Mouse (Mus musculus) layer of hippocampus, adult 9-10 months (tissue): ENCODE measurements at regions not wholly inside any gene's neighbourhood (a gene's known extent, or its start where the extent isn't known, plus 50 kb on each side); places are given as distances from the start of the nearest gene placed in this dataset.

Source experiments
- DNase-seq: peaks from one replicate; pipeline ENCODE4 v3.0.0; 2022; ENCODE audit warnings: low spot score

DNA sequence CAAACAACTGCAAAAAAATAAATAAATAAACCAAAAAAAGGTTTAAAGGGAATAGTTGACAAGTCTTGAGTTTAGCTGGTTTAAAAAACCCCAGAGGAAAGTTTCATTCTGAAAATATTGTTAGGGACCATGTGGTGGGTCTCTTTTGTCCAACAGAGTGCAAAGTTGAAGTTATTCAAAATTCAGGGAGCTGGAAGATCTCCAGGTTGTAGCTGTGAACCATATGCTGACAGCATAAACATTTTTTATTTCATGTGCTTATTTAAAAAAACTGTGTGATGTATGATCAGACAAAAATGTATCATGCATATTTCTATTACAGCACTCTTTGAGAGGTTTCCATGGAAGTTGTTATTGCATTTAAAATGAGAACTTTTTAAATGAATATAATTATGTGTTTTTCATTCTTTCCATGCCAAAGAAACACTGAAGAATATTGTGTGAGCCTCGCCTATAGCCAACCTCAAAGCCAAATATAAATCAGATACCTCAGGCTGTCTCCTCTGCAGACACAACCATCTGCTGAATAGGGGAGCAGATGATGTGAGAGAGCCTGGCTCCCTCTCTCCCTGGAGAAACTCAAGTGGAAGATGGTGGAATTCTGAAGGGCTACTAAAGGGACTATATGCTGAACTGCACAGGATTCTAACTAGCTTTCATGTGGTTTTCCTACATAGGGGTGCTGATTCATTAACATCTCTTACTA, 413.4 kb upstream of the Impad1 start:
- no peak for DNase-seq

DNA sequence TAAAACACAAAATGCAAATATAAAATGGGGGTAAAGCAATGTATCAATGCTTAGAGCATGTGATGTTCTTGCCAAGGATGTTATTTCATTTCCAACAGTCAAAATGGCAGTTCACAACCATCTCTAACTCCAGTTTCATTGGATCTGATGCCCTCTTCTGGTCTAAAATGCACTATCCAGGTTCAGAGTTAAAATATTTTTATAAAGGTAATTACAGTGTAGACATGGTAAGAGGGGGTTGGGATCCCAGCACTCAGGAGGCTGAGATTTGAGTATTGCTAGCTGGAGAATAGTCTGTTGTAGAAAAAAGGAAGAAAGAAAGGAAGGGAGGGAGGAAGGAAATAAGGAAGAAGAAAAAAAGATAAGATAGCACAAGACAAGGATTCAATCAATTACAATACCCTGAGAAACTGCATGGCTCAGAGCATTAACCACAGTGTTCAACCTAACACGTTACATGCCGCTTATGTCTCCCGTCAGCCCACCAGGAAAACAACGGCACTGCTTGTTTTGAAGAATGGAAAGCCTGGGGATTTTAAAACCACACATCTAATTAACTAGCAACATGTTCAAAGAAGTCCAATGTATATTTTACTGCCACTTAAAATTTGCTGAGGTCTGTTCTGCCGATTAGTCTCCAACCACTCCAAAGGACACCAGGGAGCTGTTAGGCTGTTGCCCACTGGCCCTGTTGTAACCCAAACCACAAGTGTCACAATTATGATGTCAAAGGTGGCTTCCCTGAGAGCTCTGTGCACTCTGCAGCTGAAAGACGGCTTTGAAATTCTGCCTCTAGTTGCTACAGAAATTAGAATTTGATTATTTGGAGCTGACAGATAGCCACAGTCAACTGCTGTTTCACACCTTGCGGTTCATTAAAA, 412.4 kb upstream of the Impad1 start:
- DNase-seq, result no peak

DNA sequence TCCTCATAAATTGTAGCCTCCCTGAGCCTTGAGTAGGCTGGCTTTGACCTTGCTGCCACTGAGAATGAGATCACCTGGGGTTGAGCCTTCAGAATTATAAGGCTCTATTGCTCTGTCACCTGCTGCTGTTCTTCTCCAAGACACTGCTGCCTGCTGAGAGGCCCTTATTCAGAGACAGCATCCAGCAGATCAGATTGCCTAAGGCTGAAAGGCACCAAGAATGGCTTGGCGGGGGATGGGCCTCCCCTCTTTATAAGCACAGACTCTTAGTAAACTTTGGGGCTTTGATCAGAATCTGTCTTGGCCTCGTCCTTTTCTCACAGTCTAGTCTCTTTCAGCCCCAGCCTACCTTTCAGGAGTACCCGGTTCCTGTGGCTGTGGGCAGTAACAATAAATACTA, 401.1 kb upstream of the Impad1 start:
- no peak for DNase-seq

DNA sequence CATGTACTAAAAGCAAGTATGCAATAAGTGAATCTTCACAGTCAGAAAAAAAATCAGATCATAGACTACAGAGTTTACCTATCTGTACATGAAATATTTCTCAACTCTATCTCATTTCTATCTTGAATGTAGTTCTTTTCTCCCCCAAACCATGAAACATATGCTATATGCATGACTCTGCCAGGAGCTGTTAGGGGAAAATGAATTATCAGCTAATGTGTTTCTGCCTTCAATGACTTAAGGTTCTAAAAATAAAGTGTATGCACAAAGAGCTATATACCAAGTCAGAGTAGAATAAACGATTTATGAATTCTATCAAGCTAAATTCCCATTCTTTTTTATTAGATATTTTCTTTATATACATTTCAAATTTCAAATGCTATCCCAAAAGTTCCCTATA, 388.4 kb upstream of the Impad1 start:
- no peak for DNase-seq

DNA sequence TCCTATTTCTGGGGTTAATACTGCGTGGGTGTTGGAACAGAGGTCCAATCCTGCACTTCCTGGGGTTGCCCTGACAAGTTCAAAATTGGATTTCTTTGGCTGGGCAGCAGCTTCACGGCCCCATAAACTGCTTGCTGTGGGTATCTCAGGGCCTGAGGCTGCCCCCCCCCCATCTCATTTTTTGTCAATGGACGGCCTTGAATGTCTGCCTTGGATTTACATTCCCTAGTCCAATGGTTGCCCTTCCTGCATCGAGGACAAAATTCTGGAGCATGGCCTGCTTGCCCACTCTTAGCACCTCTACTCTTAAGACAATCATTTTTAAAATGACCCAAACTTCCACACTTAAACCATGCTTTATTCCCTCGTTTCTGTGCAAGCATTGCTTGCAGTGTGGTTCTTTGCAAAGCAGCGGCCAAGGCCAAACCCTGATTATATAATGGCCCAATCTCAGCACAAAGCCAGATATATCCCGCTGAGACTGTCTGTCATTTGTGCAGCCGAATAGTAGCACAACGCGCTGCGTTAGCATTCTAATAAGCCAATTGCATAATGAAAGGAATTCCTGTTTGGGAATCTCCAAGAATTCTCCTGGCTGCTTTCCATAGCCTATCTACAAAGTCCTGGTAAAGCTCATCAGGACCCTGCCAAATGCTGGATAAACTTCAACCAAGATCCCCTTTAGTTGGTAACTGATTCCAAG, 386.0 kb upstream of the Impad1 start:
- no peak for DNase-seq

DNA sequence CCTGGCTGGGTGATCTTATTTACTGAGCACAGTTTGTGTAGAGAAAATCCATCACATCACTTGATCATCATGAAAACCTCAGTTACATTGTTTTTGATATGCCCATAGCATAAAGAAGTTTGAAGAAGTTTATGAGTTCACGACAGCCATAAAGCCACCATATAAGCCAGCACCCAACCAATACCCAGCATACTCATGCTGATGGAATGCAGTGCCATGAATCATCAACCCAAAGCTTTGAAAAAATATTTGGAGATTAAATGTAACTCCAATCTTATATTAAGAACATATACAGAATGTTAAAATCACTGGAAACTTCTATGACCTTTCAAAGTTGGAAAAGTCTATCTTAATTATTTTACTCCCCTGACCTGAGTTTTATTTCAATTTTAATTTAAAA, 372.1 kb upstream of the Impad1 start:
- no peak for DNase-seq

DNA sequence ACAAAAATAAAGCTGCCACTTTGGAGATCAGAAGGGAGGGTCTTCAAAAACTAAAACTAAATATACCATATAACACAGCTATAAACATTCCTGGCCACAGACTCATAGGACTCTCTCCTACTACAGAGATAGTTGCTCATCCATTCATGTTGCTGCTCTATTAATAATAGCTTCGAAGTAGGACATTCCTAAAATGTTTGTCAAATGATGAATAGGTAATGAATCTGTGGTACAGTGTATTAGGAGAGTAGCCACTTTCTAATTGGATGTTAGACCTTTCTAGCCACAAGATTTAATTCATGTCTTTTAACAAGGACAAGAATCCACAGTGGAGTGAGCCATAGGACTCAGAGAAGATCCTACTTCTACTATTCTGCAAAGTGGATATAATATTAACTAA, 367.8 kb upstream of the Impad1 start:
- no peak for DNase-seq

DNA sequence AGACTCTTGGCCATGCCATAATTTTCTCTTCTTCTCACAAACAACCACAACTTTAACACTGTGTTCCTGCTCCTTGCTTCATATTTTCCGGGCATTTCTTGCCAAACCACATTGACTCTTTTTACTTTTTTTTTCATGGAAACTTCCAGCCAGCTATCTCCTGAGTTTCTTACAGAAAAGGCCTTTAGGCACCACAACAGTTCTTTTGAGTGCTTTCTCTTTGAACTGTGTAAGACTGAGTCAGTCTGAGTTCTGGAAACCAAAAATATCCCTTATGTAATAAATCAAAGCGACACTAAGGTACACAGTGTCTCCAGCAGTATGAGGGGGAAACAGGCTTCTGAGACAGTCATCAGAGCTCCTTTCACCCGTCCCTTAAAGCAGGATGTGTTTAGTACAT, 337.6 kb upstream of the Impad1 start:
- no peak for DNase-seq

DNA sequence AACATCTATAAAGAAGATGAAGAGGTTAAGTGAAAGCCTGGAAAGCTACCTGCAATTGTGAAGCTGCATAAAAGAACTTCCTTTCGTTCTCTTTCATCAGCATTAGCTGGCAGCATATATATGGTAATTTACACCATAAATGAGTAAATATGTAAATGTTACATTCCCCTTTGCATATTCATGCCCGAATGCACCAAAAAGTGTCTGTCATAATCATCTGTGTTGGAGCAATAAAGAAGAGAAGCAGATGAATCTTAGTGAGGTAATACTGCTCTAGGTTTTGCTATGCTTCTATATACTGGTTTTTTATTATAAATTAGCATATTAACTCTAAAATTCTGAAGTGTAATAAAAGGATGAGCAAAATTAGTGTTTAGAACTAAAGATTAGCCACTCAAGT, 332.9 kb upstream of the Impad1 start:
- no peak for DNase-seq

DNA sequence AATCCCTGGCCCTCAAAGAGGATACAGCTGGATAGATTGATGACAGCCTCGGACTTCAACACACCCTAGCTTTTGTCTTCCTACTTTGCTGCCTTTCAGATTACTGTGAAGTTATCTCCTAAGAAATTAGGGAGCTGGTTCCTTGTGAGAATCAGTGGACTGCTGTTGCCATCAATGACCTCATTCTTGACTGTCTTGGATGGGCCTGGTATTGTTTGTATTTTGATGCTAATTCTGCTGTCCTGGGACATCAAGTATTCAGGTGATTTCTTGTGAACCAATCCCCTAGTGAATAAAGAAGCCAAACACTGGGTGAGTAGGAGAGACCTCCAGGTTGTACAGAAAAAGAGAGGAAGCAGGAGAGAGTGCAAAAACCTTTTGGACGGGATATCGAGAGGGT, 305.3 kb upstream of the Impad1 start:
- no peak for DNase-seq

DNA sequence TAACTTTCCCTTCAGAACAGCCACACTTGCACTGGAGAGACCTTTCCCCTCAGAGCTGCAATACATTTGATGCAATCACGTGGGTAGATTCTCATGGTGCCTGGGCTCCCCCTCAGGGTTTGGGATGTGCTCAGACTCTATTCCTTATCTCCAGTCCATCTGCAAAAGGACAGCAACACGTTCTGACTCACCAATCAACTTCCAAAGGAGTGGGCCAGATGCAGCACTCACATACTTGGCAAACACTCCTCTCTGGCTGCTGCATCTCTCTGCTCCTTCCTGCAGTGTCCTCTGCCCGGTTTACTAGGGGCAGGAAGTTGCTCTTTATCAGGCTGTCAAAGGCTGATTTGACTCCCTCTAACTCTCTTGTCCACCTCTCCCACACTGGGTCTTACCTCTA, 285.6 kb upstream of the Impad1 start:
- DNase-seq, result no peak

DNA sequence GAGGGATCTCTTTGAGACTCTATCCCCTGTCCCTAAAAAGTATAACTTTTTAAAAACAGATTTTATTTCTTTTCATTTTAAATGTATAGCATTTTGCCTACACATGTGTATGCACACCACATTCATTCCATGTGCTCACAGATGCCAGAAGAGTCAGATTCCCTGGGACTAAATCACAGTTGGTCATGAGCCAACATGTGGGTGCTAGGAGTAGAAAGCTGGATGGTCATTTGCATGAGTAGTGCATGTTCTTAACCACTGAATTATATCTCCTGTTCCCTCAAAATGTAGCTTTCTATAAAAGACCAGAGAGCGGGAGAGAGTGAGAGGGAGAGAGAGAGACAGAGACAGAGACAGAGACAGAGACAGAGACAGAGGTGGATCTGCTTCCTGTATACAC, 281.6 kb upstream of the Impad1 start:
- DNase-seq, result no peak

DNA sequence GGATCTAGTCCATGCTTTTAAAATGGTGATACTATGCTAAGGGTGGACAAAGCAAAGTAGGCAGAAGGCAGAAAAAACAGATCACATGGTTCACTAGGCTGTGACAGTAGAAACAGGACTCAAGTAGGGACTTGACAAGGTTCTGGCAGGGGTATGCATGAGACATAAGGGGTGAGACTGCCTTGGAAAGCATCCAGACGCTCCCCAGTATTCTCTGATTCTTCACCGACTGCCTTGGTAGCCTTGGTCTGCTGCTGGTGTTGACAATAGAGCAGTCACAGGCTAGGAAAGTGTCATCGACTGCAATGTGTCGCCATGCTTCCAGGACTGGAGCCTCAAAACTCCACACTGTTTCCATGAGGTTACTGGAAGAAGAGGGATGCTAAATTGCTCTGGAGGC, 278.1 kb upstream of the Impad1 start:
- no peak for DNase-seq

DNA sequence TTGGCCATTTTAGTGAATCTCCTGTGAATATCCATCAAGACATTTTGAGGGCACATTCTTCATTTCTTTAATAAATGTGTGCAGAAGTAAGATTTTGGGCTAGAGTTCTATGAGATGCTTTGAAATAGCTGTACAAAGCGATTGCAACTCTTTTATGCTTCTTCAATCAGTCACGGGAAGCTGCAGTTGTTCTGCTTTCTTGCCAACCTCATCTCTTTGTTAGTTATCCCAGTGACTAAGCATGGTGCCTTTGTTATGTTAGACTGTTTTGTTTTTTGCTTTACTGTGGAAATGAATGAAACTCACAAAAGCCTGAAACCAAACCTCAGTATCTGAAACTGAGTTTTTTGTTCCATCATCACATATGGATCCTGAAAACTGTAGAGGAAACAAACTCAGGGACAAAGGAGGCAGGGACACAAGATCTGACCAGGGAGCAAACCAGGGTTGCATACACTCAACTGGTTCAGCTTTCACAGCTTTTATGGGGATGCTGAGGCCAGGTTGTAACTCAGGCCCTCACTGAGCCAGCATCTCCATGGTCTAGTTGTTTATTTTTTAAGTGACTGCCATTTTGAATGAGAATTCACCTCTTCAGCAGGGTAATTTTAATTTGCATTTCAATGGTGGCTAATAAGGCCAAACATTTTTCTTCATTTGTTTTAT, 266.3 kb upstream of the Impad1 start:
- DNase-seq, result no peak

DNA sequence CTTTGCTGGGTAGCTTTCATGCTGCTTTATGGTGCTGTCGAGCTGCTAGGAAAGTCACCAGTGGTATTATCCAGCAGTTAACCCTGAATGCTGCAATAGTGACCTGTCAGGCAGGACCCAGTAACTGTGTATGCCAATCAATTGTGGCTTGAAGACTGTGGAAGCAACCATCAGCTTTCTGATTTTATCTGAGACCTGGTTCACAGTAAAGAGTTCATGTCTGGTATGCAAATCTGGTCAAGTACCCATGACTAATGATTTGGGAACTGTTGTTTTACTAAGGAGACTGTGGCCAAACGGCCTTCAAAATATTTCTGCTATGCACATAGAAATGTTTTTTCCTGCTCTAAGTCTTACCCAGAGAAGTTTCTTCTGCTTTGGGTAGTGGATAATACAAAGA, 236.8 kb upstream of the Impad1 start:
- DNase-seq, result no peak

DNA sequence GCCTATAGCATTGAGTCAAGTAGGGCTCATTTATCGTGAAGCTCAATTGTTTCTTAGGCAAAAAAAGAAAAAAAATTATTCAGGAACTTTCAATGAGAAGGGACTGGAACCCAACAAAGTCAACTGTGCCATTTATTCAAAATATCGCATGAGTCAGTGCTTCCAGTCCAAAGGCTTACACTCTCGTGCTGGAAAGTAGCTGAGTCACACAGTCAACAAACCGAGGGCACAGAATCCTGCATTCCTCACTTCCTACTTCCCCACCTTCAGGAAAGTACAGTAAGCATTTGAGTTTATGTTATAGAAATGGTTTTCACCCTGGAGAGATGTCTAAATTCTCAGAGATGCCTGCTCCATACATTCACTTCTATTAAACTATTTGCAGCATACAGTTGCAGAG, 194.3 kb upstream of the Impad1 start:
- no peak for DNase-seq

DNA sequence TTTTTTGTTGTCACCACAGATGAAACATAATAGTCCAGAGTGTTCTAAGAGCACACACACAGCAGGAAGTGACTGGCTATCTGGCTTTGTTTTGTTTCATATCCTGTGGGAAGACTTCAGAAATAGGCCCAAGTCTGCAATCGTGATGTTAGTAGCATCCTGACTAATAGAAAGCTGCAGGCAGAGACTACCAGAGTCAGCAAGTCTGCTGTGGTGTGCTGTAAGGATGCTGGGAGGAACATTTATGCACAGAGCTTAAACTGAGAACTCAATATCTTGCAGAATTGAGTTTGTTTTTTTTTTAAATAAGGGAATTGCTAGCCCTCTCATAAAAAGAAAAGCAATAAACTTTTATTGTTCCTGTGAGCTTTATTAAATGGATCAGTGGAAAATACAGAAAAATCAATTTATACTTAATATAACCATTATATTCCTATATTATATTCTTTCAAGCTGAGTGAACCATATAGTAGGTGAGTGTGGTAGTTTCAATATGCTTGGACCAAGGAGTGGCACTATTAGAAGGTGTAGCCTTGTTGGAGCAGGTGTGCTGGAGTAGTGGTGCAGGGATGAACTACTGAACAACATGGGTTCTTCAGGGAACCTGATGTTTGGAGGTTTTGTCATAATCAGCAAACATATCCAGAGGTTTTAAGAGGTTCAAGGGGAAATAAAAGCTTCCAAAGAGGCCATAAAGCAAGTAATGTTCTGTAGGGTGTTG, 190.5 kb upstream of the Impad1 start:
- DNase-seq, result no peak

DNA sequence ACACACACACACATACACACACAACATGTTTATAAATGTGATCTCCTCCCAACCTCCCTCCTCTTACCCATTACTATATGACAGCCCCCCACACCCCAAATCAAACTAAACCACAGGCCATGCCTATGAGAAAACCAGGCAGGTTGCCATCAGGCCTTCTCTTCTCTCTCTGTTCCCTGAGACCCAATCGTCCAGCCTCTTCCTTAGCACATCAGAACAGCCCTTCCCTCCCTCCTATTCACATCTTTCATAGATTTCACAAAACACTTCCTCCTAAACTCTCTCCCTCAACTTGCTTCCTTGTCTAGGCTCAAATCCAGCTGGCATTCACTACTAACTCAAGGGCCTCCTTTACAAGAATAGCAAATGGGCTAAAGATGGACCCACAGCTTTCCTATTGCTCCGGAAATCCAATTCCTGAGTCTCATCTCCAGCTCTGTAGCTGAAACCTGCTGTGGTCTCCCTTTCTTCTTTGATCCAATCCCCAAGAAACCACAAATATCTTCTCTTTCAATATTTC, 178.7 kb upstream of the Impad1 start:
- no peak for DNase-seq

DNA sequence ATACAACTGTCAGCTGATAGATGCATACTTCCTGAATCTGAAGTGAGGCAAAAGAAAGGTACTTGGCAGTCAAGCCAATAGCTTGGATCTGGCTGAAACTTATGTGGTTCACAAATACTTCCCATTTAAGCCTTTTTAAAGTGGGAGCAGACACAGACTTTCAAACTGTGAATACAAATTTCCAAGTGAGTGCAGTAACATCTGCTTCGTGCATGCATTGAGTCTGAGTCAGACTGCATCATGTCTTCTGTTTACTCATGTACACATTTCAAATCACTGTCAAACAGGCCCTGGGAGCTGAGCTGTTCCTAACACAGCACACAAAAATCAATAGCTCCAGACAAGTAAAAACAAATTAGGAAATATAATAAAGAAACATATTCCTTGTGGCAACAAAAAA, 155.8 kb upstream of the Impad1 start:
- DNase-seq, result peak; percentile 2

DNA sequence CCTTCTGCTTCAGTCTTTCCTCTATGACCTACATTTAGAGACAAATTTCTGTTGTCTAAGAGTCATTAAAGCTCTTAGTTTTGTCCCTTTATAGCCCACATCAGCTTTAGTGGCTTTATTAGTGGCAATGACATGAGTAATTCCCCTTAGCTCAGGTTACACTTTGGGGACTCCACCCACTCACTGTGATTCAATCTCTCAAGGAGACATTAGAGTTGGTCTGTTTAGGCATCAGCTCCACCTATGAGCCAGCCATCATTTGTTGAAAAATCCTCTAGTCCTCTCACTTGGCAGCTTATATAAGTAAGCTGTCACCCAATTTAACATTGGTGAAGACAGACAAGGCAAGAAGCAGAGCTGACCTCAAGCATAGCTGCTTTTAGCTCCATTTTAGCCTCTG, 151.3 kb upstream of the Impad1 start:
- DNase-seq, result no peak

DNA sequence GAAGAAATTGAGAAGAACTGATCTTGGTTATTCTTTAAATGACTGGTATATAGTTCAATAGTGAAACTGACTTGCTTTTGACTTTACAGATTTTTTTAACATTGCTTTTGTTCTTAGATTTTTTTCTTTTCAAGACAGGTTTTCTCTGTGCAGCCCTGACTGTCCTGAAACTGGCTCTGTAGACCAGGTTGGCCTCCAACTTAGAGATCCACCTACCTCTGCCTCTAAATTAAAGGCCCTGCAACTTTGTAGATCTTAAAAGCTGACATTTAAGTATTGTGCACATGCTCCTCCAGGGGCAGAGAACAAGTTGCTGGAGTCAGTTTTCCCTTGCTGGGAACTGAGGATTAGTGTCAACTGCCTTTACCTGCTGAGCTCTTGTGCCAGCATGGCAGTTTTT, 132.6 kb upstream of the Impad1 start:
- no peak for DNase-seq

DNA sequence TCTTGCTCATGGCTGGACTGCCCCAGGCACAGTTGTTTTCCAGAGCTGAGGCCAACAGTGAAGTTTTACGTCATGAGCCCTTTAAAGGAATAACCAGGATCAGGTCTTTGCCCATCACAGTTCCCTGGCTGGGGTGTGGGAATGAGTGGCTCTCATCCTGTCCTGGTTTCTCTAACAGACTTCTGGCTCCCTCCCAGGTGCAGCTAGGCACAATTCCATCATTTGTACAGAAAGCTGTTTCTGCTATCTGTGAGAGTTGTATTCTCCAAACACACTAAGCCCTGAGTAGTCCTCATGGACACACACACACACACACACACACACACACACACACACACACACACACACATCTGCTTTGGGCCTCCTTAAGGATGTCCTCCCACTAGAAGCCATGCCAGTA, 127.1 kb upstream of the Impad1 start:
- no peak for DNase-seq
